ENCODE assay signal across 8 mouse cellular contexts in the genomic region with DNA sequence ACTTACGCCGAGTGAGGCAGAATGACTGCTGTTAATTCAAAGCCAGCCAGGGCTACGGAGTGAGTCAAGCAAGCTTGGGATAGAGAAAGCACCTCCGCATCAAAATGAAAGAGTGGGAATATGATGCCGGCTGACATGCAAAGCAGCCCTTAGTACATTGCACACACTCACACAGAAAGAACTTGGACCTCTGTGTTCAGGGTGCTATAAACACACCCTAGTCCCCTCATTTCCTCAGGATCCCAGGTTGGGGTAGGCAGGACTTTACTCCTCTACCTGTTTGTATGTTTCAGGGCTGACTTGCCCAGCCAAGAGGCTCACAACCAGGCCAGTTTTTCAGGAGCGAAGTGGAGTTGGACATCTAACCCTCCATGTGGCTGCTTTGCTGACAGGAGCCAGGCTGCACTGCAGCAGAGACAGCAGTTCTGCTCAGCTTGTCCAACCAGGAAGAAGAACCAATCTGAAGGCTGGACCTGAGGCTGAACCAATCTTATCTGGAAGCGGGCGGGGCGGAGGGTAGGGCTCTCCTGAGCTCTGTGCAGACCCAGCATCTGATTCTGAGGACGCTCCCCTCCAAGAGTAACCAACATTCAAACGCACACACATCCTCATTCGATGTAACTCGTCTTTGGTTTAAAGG. TPM values are rescaled to one million over a fixed set of nuclear protein-coding genes. Genes with fewer than 3 reads are reported as not detected.
DNase-seq lines count a peak whose midpoint lies in the region; ATAC-seq and TF ChIP-seq lines count a peak whose summit lies in the region.

No protein-coding gene starts in this region.

- DNase-seq in lung, postnatal 10 days: peak; percentile 57
- no peak for DNase-seq in lung, postnatal 25 days (ENCODE audit: low spot score)
- DNase-seq in kidney, postnatal 4 days: peak; percentile 61 to 72
- DNase-seq in urinary bladder, postnatal 25 days (ENCODE audit: low spot score): peak; percentile 59
- DNase-seq in cerebellum, adult 2 months: no peak
- no peak for DNase-seq in thymus, postnatal 25 days
- no peak for DNase-seq in spleen, postnatal 14 days (ENCODE audit: low spot score in 2 of 2)

- H3K27me3 ChIP-seq in heart, embryonic 14.5 days (ENCODE audit: control insufficient read depth, insufficient read depth, low read length): no peaks in the 10 kb centered on the region
- no peaks in the 10 kb centered on the region for H3K27me3 ChIP-seq in cerebellum, adult 2 months (ENCODE audit: control insufficient read depth, insufficient read depth, low read length)

- peaks cover 5% of the 10 kb centered on the region in 2 experiments; a peak in 1 of 4 replicates for H3K4me1 ChIP-seq in heart, embryonic 14.5 days (ENCODE audit: control insufficient read depth in 2 of 2, insufficient read depth in 2 of 2, low read length in 2 of 2)
- peaks cover 3% of the 10 kb centered on the region for H3K4me1 ChIP-seq in cerebellum, adult 2 months (ENCODE audit: control insufficient read depth, insufficient read depth, low read length)

- H3K27ac ChIP-seq in heart, embryonic 14.5 days (replicated peaks in 1 of 2; ENCODE audit: control insufficient read depth in 1 of 2, insufficient read depth in 1 of 2, low read depth in 2 of 2, low read length in 2 of 2): no peak overlapping the region
- H3K27ac ChIP-seq in cerebellum, adult 2 months (ENCODE audit: insufficient read depth, low read length): no peak overlapping the region

- peak overlapping the region; percentile 55 for H3K4me2 ChIP-seq in heart, embryonic 14.5 days (ENCODE audit: low read length)

- H3K36me3 ChIP-seq in heart, embryonic 14.5 days (ENCODE audit: control insufficient read depth, insufficient read depth, low read length): peaks cover 4% of the 10 kb centered on the region

- H3K4me3 ChIP-seq in heart, embryonic 14.5 days (ENCODE audit: control insufficient read depth in 1 of 2, insufficient read depth in 1 of 2, low read depth in 1 of 2, low read length in 2 of 2): peak overlapping the region in 1 of 2 experiments; percentile 13; a peak in 1 of 4 replicates
- no peak overlapping the region for H3K4me3 ChIP-seq in cerebellum, adult 2 months (replicated peaks; ENCODE audit: insufficient read depth, low read depth, low read length)

- TF ChIP-seq POLR2A in cerebellum, adult 2 months (IDR thresholded peaks at IDR 0.05; ENCODE audit: borderline replicate concordance, insufficient read depth, low read length): no peak

- 0 out of 2 replicates have a peak, but pooled peaks have one; percentile 26 for ATAC-seq in heart, embryonic 14.5 days (ENCODE audit: insufficient number of reproducible peaks, insufficient read depth, low FRiP score, low read depth)

- no peak for TF ChIP-seq CTCF in cerebellum, adult 2 months (IDR thresholded peaks at IDR 0.05; ENCODE audit: borderline replicate concordance, insufficient read depth, low read depth, low read length)

- WGBS in heart, embryonic 14.5 days: 32% methylated on average over 13 of the region's 13 CpGs
- WGBS in cerebellum, adult 2 months: 81% methylated on average over 13 of the region's 13 CpGs

- no peaks in the 10 kb centered on the region for H3K9me3 ChIP-seq in heart, embryonic 14.5 days (ENCODE audit: control insufficient read depth, low read length)

- 0 out of 2 replicates have a peak overlapping the region, but pooled peaks have one; percentile 9 for H3K9ac ChIP-seq in heart, embryonic 14.5 days (ENCODE audit: low read length)

RNA-seq across cellular contexts. Expression of gene Ampd2, which starts 17.1 kb away (rescaled TPM):
- 15.3 and 20.3 TPM in 2 replicates for polyA plus RNA-seq in heart, embryonic 14.5 days (2014; fragmentation: Nextera tagmentation; extraction: Ambion mirVana)
- 135 and 140 TPM in 2 replicates for polyA plus RNA-seq in cerebellum, adult 2 months (2012; rRNA removed)

RNA-seq across cellular contexts. Expression of gene Gnat2, which starts 23.2 kb away (rescaled TPM):
- 0.59 and 0.73 TPM in 2 replicates for polyA plus RNA-seq in heart, embryonic 14.5 days (2014; fragmentation: Nextera tagmentation; extraction: Ambion mirVana)
- polyA plus RNA-seq in cerebellum, adult 2 months (2012; rRNA removed): 0.11 and 0.47 TPM in 2 replicates

RNA-seq across cellular contexts. Expression of gene Gstm4, which starts 24.7 kb away (rescaled TPM):
- polyA plus RNA-seq in heart, embryonic 14.5 days (2014; fragmentation: Nextera tagmentation; extraction: Ambion mirVana): 15.6 and 17.4 TPM in 2 replicates
- 11.3 and 11.8 TPM in 2 replicates for polyA plus RNA-seq in cerebellum, adult 2 months (2012; rRNA removed)

RNA-seq across cellular contexts. Expression of gene Gstm1, which starts 51.6 kb away (rescaled TPM):
- 60.8 and 63.8 TPM in 2 replicates for polyA plus RNA-seq in heart, embryonic 14.5 days (2014; fragmentation: Nextera tagmentation; extraction: Ambion mirVana)
- 323 and 346 TPM in 2 replicates for polyA plus RNA-seq in cerebellum, adult 2 months (2012; rRNA removed)

Comparison
In these comparisons a context has a peak if more than half of its experiments do, and no peak if none do; other contexts are left out.
1. DNase-seq: peak in lung, postnatal 10 days (single experiment), kidney, postnatal 4 days (2 of 2) and urinary bladder, postnatal 25 days (single experiment); none in lung, postnatal 25 days (single experiment), cerebellum, adult 2 months (0 of 2), thymus, postnatal 25 days (single experiment) and spleen, postnatal 14 days (0 of 2).